Mouse (Mus musculus) layer of hippocampus, adult 9-11 months (tissue): Measurements from ENCODE around the gene Ccnyl1.

Source experiments
- DNase-seq: peaks from one replicate; pipeline ENCODE4 v3.0.0; 2022

Ccnyl1 gene

DNA sequence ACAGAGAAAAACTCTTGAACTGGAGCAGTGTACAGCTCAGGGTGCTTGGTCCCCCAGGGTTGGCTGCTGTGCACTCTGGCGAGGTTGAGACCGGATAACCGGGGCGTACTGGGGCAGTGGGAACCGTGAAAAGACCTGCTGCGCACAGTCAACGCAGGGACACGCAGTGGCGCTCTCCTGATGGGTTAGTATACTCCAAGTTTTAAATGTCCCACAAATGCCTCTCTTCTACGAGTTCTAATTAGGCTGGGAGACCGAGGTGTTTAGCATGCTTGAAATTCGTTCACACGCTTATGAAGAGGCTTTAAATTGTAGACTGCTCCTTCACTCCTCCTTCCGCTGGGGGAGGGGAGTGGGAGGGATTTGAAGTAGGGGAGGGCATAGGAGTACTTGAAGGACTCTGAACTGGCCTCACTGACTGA, 48.4 kb downstream of the Ccnyl1 start:
- no peak for DNase-seq

DNA sequence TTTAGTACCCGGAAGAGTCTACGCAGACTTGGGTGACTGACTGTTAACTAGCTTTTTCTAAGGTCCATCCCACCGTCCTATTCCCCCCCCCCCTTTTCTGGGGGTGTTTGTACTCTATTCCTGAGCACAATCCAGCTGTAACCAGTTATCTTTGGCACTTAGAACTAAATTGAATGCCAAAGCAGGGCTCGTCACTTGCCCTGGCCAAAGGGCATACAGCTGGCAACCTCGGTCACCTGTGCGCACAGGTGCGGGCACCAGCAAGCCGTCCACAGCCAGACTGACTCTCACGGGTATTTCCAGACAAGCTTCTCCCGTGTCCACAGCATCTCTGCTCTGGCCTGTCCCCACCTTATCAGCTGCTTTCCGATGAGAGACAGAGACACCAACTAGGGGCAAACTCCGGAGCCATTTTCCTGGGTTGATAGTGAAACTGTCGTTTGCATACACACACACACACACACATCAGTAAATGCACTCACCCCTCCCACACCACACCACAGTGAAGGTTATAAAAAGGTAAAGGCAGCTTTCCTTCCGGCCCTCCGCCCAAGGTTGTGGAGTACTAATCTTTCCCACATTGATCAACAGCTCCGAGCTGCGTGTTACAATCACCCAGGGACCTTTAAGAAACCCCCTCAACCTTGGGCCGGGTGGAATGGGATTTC, 52.6 kb downstream of the Ccnyl1 start:
- no peak for DNase-seq

DNA sequence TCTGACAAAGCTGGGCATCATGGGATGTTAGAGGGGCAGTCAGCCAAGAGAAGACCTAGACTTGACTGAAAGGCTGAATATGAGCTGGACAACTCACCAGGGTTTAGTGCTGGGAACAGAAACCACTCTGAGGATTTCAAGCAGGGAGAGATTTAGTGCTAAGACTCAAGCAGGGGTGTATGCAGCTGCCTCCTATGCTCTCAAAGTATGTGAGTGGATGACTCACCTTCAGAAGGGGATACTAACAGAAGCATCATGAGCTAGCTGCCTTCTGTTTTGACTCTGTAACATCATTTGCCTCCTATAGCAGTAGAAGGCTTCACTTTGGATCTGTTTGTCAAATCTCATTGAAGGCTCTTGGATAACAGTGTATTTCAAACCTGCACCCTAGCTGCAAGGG, 54.4 kb downstream of the Ccnyl1 start:
- no peak for DNase-seq

DNA sequence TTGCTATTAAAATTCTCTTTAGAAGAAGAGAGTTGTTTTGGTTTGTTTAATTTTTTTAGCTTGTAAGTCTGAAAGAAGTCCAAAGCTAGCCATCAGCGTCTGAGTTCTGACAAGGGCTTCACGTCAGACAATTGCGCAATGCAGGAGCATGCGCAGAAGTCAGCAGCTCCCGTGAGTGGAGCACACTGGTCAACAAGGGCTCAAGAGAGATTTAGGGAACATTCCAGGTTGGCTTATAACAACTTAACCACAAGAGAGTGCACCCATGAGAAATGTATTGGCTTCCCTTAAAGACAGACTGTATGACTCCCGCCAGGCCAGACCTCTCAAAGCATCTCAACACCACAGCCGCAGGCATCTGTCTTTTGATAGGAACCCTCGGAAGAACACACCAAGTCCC, 62.9 kb downstream of the Ccnyl1 start:
- no peak for DNase-seq

DNA sequence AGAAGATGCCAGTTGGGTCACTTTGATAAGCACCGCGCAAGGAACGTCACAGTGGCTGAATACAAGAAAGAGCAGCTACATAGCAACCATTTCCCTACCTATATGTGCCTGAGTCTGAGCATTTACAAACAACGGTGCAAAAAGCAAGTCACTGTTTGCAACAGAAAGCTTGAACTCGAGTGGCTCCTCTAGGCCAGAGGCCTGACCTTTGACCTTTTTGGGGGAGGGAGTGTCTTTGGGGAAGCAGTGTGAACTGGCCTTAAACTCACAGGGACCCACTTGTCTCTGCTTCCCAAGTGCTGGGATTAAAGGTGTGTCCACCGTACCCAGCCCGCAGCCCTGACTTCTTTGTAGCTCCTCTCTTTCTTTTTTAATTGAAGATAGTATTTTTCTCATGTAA, 63.4 kb downstream of the Ccnyl1 start:
- no peak for DNase-seq

DNA sequence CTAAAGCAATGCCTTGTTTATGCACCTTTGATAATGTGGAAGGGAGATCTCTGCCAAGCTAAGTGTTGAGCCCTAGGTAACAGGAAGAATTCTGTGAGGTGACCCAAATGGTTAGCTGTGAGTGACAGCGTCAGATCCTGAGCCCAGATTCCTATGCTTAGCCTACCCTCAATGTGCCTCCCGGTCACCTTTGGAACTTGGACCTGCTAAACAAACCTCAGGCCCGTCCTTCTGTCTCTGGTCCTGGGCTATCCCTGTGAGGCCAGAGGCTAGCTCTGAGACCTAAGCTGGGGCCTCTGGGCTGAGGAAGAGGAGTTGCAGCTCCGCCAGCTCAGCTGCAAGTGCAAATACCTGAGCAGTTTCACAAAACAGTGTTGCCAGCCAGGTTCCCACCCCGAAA, 64.4 kb downstream of the Ccnyl1 start:
- no peak for DNase-seq

DNA sequence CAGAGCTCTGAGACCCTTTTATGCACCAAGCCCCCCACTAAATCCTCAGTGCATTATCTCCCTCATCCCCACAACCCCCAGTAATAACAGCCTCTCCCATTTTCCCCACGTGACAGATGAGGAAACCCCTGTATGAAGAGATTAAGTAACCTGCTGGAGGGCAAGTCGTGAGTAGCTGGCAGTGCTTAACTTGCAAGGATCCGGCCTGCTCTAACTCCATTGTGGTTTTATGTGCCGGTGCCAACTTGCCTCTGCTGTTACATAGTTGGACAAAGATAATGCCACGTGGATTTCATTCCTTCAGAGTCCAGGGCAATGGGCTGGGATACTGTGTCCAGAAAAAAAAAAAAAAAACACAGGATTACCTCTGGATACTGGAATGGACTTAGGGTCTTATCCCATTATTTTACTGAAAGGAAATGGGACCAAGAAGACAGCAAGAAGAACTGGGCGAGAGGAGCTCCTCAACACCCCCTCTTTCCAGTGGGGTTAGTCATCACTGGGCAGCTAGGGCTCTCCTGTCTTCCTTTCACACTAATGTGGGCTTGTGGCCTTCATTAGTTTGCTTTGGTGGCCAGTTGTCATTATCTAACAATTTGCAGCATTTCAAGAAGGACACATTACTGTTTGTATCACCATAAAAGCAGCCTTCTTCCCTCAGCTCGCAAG, 65.8 kb downstream of the Ccnyl1 start:
- DNase-seq = no peak

DNA sequence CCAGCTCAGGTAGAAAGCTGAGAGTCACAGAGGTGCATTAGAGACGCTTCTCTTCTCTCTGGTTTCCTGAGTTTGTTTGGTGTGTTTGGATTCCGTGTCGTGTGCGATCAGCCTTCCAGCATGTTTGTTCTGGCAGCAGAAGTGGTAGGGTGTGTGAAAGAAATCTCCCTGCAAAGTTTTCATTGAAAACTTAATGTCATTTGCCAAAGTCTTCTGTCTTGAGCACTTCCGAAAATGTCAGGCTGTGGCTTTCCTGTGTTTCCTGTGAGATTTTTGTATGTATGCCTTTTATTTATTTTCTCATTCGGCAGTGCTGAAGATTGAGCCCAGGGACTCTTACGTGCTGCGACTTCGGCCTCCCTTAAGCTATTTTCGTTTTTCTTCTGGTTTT, 66.4 kb downstream of the Ccnyl1 start:
- DNase-seq = no peak

DNA sequence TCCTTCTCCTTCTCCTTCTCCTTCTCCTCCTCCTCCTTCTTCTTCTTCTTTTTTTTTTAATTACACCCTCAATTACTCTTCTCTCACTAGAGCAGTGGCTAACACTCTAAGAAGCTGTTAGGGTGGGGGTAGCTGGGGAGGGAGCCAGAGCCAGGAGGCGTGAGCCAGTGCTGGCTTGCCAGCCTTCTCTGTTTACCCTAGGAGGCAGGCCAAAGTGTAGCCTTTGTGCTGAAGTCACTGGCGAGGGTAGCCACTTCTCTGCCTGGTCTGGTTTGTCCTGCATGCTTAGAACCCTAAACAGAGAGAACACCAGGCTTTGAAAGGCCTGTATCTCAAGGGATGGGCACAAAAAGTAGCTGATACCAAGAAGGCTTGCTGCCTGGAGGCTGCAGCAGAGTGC, 67.0 kb downstream of the Ccnyl1 start:
- DNase-seq = no peak

DNA sequence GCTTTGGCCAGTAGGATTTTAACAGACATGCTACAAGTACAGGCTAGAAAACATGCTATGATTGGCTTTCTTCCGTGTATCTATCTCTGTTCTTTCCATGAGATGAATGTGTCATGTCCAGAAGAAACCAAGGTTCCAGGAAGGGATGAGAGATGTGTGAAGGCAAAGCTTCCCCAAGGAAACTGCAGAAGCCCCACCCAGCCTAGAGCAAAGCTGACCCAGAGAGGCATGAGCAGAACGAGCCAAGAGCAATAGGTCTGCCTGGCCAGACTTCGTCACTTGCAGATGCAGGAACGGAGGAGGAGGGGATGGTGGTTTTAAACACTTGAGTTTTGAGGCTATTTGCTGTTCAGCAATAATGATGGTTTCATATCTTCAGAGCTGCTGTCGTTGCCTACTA, 67.5 kb downstream of the Ccnyl1 start:
- DNase-seq = no peak

DNA sequence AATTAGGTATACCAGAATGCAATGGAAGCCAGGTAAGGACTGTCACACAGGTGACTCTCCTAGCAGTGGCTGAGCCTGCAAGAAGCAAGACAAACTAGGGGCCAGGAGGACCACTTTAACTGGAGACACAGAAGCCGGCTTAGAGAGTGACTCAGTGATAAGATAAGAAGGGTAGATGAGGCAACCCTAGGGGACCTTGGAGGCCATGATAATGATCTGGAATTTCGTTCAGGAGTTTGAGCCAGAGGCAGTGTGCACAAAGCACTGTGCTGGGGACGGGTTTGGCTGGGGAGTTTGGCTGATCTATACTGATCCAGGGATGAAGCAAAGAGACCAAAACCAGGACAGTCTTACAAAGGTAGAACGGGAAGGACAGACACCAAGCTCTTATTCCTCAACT, 71.4 kb downstream of the Ccnyl1 start:
- no peak for DNase-seq

DNA sequence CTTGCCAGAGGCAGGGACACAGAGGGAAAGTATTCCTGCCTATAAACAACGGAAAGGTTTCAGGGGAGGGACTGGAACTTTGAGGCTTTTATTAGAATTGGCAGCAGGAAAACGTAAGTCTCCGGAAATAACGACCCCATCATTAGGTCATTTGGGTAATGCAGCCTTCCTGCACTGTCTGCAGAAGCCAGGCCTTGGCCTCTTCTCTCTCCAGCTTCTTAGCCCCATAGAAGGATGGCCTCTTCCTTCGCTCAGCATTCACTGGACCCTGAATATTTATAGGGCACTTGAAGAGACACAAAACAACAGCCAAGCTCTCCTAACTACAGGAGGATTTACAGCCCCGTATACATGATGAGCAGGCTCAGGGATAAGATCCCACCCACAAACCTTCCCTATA, 79.9 kb downstream of the Ccnyl1 start:
- DNase-seq = no peak

DNA sequence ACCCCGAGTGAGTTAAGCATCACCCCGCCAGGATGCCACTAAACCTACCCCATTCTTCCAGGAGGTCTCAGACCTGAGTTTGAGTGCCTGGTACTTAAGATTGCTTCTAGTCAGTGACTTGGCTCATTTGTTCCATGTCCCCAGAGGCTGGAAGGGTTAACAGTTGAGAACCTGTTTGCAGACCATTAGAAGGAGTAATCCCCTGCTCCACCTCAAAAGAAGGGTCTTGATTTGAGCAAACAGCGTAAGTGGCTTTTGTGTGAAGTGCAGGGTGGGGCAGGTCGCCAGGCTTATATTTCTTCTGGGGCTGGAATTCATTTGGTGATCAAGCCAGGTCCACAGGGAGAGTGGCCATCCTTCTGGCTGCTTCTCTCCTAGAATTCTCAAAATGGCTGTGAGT, 83.0 kb downstream of the Ccnyl1 start:
- DNase-seq = no peak
